Mouse (Mus musculus) hindbrain, embryonic 10.5 days (tissue): ENCODE results near the gene Nme3. TPM values are rescaled to one million over a fixed set of nuclear protein-coding genes. Genes with fewer than 3 reads are reported as not detected.

ENCODE experiments used
- DNase-seq: peaks from one replicate; pipeline ENCODE4 v3.0.0-alpha.2; 2017; ENCODE audit warnings: low spot score
- H3K27ac ChIP-seq: fragments of 300-500 bp; sonication (generic); 2 replicates; pipeline ENCODE4 v1.5.1; 2016; ENCODE audit warnings: mild to moderate bottlenecking, moderate library complexity
- H3K27me3 ChIP-seq: fragments of 300-500 bp; sonication (generic); 2 replicates; pipeline ENCODE4 v1.6.1; 2016; ENCODE audit warnings: mild to moderate bottlenecking; ENCODE audit not compliant: poor library complexity, insufficient read depth, severe bottlenecking
- H3K36me3 ChIP-seq: fragments of 300-500 bp; sonication (generic); 2 replicates; pipeline ENCODE4 v1.6.1; 2016; ENCODE audit warnings: mild to moderate bottlenecking, moderate library complexity
- H3K4me1 ChIP-seq: fragments of 300-500 bp; sonication (generic); replicated peaks from 2 replicates; pipeline ENCODE4 v1.6.1; 2016; ENCODE audit warnings: mild to moderate bottlenecking
- H3K4me3 ChIP-seq: fragments of 300-500 bp; sonication (generic); 2 replicates; pipeline ENCODE4 v1.5.1; 2016; ENCODE audit warnings: mild to moderate bottlenecking, moderate library complexity
- H3K9me3 ChIP-seq: fragments of 300-500 bp; sonication (generic); 2 replicates; pipeline ENCODE4 v1.6.1; 2016; ENCODE audit warnings: mild to moderate bottlenecking, moderate library complexity
- WGBS: fragments of 180-500 bp; shearing (Covaris S2); methylation state at CpG from one replicate; pipeline ENCODE4 v1.1.7; 2016; 5-methylcytosine and 5-hydroxymethylcytosine counted together
- polyA plus RNA-seq: library from polyadenylated mRNA; unstranded; fragments of >200 nt; fragmentation: Nextera tagmentation; extraction: Ambion mirVana; gene quantifications from 2 replicates; pipeline ENCODE4 v1.2.1, GENCODE M21; 2016

The Nme3 gene
- 44.7 and 46.5 TPM in 2 replicates for polyA plus RNA-seq

DNA sequence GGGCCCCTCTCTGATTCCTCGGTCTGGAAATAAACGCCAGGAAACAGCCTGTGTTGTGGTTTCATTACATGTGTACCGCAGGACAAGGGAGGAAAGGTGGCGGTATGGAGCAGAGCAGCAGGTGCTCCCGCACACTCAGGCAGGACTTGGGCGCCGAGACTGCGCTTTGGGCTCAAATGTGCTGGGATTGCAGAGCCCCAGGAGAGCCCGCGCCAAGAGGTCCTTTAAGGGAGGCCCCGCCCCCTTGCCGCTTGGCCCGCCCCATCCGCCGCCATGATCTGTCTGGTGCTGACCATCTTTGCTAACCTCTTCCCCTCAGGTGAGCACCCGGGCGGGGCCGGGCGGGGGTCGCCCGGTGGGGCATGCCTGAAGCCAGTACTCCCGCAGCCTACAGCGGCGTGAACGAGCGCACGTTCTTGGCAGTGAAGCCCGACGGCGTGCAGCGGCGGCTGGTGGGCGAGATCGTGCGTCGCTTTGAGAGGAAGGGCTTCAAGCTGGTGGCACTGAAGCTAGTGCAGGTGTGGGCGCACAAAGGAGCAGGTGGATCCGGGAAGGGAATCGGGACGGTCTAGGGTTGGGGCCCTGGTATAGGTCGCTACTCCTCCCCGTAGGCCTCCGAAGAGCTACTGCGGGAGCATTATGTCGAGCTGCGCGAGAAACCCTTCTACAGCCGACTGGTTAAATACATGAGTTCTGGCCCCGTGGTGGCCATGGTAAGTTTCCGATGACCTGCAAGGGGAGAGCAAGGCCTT lies at the start of gene Nme3:
TSS of gene Nme3 (plus strand) at position 260 of the 752 bp plus-strand sequence.
- Histone ChIP-seq H3K4me3 (peak within 1 kb of the TSS; percentile 94), H3K27ac (peak within 1 kb of the TSS; percentile 93), H3K9me3 (no peaks in the 10 kb centered on the region), H3K27me3 (no peaks in the 10 kb centered on the region), H3K4me1 (peaks cover 52% of the 10 kb centered on the region), H3K36me3 (peaks cover 70% of the 10 kb centered on the region)
- peak; percentile 78 for DNase-seq
- WGBS: under 1% methylated on average over 50 of the region's 50 CpGs

DNA sequence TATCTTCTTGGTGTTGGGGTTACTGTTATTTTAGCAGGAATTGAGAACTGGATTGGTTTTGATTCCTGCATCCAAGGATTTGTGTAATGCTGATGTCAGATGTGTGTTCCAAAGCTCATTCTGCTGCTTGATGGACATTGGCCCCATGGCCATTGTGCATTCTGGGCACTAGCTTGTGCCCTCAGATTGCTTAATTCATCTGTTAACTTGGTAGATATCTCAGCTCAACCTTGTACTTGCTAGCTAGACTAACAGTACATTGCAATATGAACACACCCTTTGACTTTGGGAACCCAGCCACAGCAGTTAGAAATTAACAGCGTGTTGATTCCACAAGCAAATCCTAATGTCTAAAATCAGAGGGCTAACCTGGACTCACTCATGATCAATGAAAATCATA lies 48.9 kb upstream of the Nme3 start:
- WGBS: 94% methylated on average over 1 of the region's 1 CpGs
- Histone ChIP-seq H3K27me3 (peaks cover 17% of the 10 kb centered on the region), H3K27ac (no peak overlapping the region), H3K9me3 (no peaks in the 10 kb centered on the region), H3K4me3 (no peak overlapping the region), H3K4me1 (peaks cover 29% of the 10 kb centered on the region), H3K36me3 (no peaks in the 10 kb centered on the region)
- no peak for DNase-seq

DNA sequence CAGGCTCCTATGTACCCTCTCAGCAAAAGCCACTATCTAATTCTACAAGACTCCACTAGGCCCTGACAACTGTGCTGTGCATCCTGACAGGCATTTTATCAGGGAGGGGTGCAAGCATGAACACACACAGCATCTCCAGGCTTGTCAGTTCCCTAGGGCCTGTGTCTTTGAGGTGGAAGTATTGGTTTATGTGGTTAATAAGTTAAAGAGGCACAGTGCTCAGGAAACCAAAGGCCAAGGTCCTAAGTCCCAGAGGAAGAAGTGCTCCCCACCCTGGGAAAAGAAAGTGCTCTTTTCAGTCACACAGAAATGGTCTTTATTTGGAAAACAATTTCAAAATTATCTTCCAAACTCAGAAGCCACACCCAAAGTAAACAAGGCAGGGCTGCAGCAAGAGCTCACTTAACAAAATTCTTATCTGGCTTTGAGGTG lies 47.7 kb upstream of the Nme3 start:
- Histone ChIP-seq H3K9me3 (no peaks in the 10 kb centered on the region), H3K4me1 (peaks cover 29% of the 10 kb centered on the region), H3K27ac (no peak overlapping the region; the same call in 1 of the 2 replicates), H3K27me3 (peaks cover 17% of the 10 kb centered on the region), H3K4me3 (peak overlapping the region; percentile 70), H3K36me3 (peaks cover 9% of the 10 kb centered on the region)
- no peak for DNase-seq

DNA sequence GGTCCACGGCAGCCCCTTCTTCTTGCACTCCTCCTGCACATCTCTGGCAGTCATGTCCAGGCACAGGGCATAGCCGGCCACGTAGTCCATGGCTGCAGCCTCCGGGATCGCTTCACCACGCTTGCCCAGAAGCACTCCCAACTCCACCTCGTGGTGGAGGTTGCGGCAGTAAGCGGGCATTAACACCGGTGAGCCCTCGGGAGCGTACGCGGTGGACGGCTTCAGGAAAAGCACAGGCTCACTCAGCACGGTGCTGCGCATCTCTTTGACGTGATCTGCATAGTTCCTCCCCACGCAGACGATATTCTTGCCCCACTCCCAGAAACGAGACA lies 46.6 kb upstream of the Nme3 start:
- peaks cover 13% of the 10 kb centered on the region for H3K36me3 ChIP-seq
- H3K4me3 ChIP-seq: peak overlapping the region; percentile 70
- peaks cover 10% of the 10 kb centered on the region for H3K27me3 ChIP-seq
- no peaks in the 10 kb centered on the region for H3K9me3 ChIP-seq
- H3K27ac ChIP-seq: peak overlapping the region; percentile 93
- under 1% methylated on average over 21 of the region's 21 CpGs for WGBS
- H3K4me1 ChIP-seq: peaks cover 29% of the 10 kb centered on the region
- DNase-seq: no peak

DNA sequence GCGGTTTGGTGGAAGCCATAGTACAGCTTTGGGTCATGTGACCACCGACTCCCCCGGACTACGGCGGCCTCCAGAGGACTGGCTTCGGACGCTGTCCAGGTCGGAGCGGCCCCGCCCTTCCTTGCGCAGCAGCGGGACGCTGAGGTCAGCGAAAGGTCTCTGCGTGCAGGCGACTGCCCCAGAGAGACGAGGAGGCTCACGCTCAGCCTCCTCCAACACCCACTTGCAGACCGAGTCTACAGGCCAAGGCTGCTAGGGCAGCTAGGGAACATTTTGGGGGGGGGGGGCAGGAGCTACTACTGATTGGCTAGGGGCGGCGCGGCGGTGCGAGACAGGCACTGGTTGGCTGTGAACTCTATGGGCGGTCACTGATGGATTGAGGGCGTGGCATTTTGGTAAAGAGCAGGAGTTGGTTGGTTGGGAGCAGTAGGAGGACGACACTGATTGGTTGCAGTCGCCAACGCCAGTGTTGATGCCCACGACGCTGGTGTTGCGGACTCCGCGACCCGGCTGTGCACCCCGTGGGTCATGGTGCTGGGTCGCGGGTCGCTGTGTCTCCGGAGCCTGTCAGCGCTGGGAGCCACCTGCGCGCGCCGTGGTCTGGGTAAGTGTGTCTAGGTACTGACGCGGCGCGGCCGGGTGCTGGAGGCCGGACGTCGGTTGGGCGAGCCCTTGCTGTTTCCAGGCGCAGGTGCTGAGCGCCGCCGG lies 46.1 kb upstream of the Nme3 start, which contains the start of gene Fahd1:
TSS of gene Fahd1 (minus strand) at position 300 of the 708 bp plus-strand sequence.
- H3K27me3 ChIP-seq: peaks cover 10% of the 10 kb centered on the region
- peak within 1 kb of the TSS; percentile 70 for H3K4me3 ChIP-seq
- peaks cover 29% of the 10 kb centered on the region for H3K4me1 ChIP-seq
- DNase-seq: peak; percentile 97
- H3K9me3 ChIP-seq: no peaks in the 10 kb centered on the region
- H3K27ac ChIP-seq: peak within 1 kb of the TSS; percentile 93
- H3K36me3 ChIP-seq: peaks cover 13% of the 10 kb centered on the region
- under 1% methylated on average over 58 of the region's 58 CpGs for WGBS

DNA sequence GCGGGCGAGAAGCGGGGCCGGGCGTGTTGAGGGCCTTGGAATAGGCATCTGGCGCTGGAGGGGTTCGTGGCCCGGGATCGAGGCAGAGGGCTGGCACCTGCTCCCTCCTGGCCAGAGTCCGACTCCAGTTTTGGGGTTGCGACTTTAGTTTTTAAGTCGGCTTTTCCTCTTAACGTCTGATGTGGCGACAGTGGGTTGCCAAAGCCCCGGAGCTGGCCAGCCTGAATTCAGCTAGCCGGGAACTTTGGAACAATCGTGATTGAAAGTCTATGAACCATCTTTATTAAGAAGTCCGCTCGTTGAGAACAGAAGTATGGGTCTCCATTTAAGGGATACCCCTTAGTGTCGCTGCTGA lies 45.5 kb upstream of the Nme3 start:
- Histone ChIP-seq H3K4me3 (peak overlapping the region; percentile 70), H3K27ac (peak overlapping the region; percentile 93), H3K9me3 (no peaks in the 10 kb centered on the region), H3K27me3 (peaks cover 10% of the 10 kb centered on the region), H3K36me3 (peaks cover 13% of the 10 kb centered on the region), H3K4me1 (peaks cover 29% of the 10 kb centered on the region)
- DNase-seq: no peak
- WGBS: 2% methylated on average over 20 of the region's 20 CpGs

DNA sequence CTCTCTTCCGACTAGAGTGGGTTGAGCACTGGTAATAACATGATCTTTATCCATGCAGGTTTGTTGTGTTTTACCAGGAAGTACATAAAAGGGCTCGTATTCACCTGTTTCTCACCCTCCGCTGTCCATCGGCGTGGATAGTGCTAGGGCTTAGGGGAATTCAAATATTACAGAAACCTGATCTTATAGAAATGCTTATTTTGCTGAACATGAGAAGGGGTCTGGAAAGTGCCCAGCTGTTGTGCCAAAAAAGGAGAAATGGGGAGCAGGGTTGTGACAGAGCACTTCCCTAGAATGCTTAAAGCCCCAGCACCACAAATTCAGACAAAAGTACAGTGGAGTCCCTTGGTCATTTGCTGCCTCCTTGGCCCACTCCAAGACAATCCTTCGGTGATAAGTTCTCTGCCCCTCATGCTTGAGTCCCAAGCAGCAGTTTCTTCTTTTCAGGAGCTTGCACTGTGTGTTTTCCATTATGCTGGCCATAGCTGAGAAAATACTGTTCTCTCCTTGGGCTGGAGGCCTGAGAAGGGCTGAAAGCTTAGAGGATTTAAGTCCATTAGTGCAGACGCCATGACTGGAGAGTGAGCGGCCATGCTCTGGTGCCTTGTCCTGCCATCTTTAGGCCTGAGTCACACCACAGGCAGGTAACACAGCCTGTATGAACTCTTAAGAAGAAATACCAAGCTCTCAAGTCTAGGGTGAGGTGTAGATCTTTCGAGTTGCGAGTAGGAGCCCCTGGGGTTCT lies 44.7 kb upstream of the Nme3 start:
- no peaks in the 10 kb centered on the region for H3K9me3 ChIP-seq
- DNase-seq: no peak
- 80% methylated on average over 10 of the region's 10 CpGs for WGBS
- H3K27ac ChIP-seq: no peak overlapping the region
- H3K36me3 ChIP-seq: peaks cover 20% of the 10 kb centered on the region
- peak overlapping the region; percentile 70 for H3K4me3 ChIP-seq
- peaks cover 10% of the 10 kb centered on the region for H3K27me3 ChIP-seq
- H3K4me1 ChIP-seq: peaks cover 29% of the 10 kb centered on the region

DNA sequence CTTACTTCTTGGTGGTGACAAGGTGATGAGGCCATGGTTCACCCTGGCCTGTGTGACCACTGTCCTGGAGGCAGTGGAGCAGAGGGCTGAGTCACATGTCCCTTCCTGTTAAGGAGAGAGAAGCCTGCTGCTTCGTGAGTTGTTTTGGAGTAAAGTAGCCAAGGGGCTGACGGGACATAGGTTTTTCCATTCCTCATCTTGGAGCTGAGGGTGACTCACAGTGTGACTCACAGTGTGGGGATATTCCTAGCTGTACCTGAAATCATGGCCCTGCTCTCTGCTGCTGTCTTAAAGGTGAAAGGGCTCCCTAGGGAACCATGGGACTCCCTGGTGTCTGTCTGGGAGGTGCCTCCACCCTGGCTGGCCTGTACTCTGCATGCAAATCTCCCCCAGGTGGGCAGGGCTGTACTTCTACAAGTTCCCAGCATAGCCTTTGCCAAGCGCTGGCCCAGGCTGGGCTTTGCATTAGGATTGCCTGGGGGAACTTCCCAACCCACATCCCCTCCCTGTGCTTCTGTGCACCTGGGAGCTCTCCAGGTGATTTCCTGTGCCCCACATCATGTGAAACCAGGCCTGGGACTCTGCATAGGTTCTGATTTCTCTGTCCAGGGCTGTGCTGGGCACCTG lies 40.3 kb upstream of the Nme3 start:
- Histone ChIP-seq H3K9me3 (no peaks in the 10 kb centered on the region), H3K4me3 (0 out of 2 replicates have a peak overlapping the region, but pooled peaks have one; percentile 2), H3K27ac (no peak overlapping the region), H3K27me3 (peaks cover 10% of the 10 kb centered on the region), H3K36me3 (peaks cover 53% of the 10 kb centered on the region), H3K4me1 (peaks cover 8% of the 10 kb centered on the region)
- 82% methylated on average over 3 of the region's 3 CpGs for WGBS
- DNase-seq: no peak

DNA sequence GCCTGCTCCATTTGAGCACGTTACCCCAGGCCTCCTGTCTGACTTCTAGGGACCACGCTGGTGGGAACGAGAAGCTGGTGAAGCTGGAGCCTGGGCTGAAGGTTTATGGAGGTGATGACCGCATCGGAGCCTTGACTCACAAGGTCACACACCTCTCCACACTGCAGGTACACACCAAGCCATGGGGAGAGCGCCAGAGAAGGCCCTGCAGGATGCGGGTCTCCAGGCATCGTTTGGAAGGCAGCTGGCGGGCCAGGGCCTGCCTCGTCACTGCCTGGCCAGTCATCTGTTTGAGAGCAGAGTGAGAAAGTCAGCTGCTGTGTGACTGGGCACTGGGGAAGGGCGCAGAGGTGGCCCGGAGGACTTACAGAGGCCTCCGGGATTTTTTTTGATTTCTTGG lies 39.7 kb upstream of the Nme3 start:
- H3K27ac ChIP-seq: no peak overlapping the region

DNA sequence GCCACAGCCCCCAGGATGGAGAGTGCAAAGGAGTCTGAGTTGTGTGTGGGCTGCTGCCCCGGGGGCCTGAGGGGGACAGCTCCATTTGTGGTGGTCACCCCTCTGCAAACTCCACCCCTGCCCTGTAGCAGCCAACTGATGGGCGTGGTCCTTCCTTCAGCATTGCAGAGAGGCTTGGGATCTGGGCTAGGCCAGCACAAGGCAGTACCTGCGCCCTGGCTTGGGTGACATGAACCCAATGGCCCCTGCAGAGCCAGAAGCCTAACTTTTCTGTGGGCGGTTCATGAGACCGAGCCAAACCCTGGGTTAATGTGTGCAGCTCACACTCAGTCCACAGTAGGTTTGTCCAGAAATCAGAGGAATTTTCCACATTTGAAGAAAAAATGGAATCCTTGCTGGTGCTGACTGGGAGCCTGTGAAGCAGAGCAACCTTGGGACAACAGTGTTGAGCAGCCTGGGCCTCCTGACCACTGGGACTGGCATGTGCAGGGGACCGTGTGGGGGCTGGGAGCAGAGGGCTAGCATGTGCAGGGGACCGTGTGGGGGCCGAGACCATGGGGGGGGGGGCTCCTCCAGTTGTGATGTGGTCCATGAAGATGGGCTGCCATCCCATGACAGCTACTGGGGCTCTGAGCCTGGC lies 38.3 kb upstream of the Nme3 start:
- Histone ChIP-seq H3K9me3 (no peaks in the 10 kb centered on the region), H3K4me3 (no peak overlapping the region), H3K36me3 (peaks cover 70% of the 10 kb centered on the region), H3K27ac (no peak overlapping the region), H3K4me1 (no peaks in the 10 kb centered on the region), H3K27me3 (no peaks in the 10 kb centered on the region)
- DNase-seq: no peak
- 84% methylated on average over 8 of the region's 8 CpGs for WGBS

More for the DNA sequence above, 39.7 kb upstream of the Nme3 start:
- H3K4me3 ChIP-seq: 0 out of 2 replicates have a peak overlapping the region, but pooled peaks have one; percentile 2
- peaks cover 60% of the 10 kb centered on the region for H3K36me3 ChIP-seq
- no peaks in the 10 kb centered on the region for H3K9me3 ChIP-seq
- 92% methylated on average over 13 of the region's 13 CpGs for WGBS
- peaks cover 3% of the 10 kb centered on the region for H3K27me3 ChIP-seq
- no peak for DNase-seq
- H3K4me1 ChIP-seq: peaks cover 2% of the 10 kb centered on the region; the same call in 1 of the 2 replicates

DNA sequence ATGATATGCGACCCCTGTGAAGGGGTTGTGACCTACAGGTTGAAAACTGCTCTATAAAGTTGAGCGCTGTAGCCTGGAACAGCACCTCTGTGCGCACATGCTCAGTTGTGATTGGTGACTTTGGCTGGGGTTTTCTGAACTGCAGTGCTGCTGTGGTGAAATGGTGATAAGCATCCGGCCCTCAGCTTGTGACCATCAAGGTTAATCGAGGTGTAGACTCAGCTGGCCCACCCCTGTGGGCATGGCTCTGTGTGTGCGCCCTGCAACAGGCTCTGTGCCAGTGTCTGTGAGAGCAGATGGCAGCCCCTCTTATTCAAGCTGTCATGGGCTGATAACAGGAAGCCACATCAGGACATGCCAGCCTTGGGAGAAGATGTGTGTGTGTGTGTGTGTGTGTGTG lies 37.3 kb upstream of the Nme3 start:
- no peak overlapping the region for H3K27ac ChIP-seq
- no peak for DNase-seq
- H3K27me3 ChIP-seq: no peaks in the 10 kb centered on the region
- H3K9me3 ChIP-seq: no peaks in the 10 kb centered on the region
- 90% methylated on average over 6 of the region's 6 CpGs for WGBS
- H3K4me3 ChIP-seq: no peak overlapping the region
- peaks cover 62% of the 10 kb centered on the region for H3K36me3 ChIP-seq
- no peaks in the 10 kb centered on the region for H3K4me1 ChIP-seq

DNA sequence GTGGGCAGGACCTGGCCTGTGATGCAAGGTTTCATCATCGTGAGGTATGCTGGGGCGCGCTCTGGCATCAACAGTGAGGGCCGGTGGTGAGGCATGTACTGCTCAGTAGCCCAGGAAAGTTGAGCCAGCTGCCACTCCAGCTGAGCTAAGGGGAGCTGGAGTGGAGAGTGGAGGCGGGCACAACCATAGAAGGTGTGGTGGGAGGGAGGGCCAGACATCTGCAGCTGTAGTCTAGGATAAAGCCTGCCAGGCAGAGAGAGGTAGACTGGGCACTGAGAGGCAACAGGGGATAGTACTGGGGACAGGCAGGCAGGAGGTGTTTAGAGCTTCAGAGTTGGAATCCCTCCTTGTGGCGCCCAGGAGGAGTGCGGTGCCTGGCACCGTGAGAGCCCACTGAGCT lies 36.2 kb upstream of the Nme3 start:
- H3K27me3 ChIP-seq: no peaks in the 10 kb centered on the region
- DNase-seq: no peak
- H3K27ac ChIP-seq: no peak overlapping the region
- H3K9me3 ChIP-seq: no peaks in the 10 kb centered on the region
- no peaks in the 10 kb centered on the region for H3K4me1 ChIP-seq
- peaks cover 61% of the 10 kb centered on the region for H3K36me3 ChIP-seq
- WGBS: 87% methylated on average over 8 of the region's 8 CpGs
- no peak overlapping the region for H3K4me3 ChIP-seq
